Mouse (Mus musculus) forebrain, embryonic 13.5 days (tissue): Measurements from ENCODE around the gene Ankar. TPM values are rescaled to one million over a fixed set of nuclear protein-coding genes. Genes with fewer than 3 reads are reported as not detected.
A peak's percentile ranks its signal among the peaks of the same experiment; 100 is the strongest.

Experiments
- ATAC-seq: fragments of 200-750 bp; cut with Nextera tagmentation; 2 replicates; pipeline ENCODE4 v1.8.0; 2017
- H3K27ac ChIP-seq: fragments of 300-500 bp; sonication (generic); 2 replicates; pipeline ENCODE4 v1.5.1; 2015; ENCODE audit warnings: inconsistent platforms, mild to moderate bottlenecking, moderate library complexity
- H3K27me3 ChIP-seq: fragments of 300-500 bp; sonication (generic); 2 replicates; pipeline ENCODE4 v1.6.1; 2015; ENCODE audit warnings: mild to moderate bottlenecking, inconsistent platforms
- H3K36me3 ChIP-seq: fragments of 300-500 bp; sonication (generic); 2 replicates; pipeline ENCODE4 v1.6.1; 2015; ENCODE audit warnings: mild to moderate bottlenecking, inconsistent platforms; ENCODE audit not compliant: poor library complexity, severe bottlenecking
- H3K4me1 ChIP-seq: fragments of 300-500 bp; sonication (generic); 2 replicates; pipeline ENCODE4 v1.6.1; 2015; ENCODE audit warnings: inconsistent platforms
- H3K4me2 ChIP-seq: fragments of 300-500 bp; sonication (generic); 2 replicates; pipeline ENCODE4 v1.6.1; 2015; ENCODE audit warnings: inconsistent platforms, mild to moderate bottlenecking, moderate library complexity
- H3K4me3 ChIP-seq: fragments of 300-500 bp; sonication (generic); 2 replicates; pipeline ENCODE4 v1.5.1; 2015; ENCODE audit warnings: mild to moderate bottlenecking, inconsistent platforms
- H3K9ac ChIP-seq: fragments of 300-500 bp; sonication (generic); 2 replicates; pipeline ENCODE4 v1.6.1; 2015; ENCODE audit warnings: mild to moderate bottlenecking, inconsistent platforms
- H3K9me3 ChIP-seq: fragments of 300-500 bp; sonication (generic); replicated peaks from 2 replicates; pipeline ENCODE4 v1.6.1; 2016; ENCODE audit warnings: inconsistent platforms
- WGBS: fragments of 180-500 bp; shearing (Covaris S2); methylation state at CpG from one replicate; pipeline ENCODE4 v1.1.7; 2015; 5-methylcytosine and 5-hydroxymethylcytosine counted together
- polyA plus RNA-seq: library from polyadenylated mRNA; unstranded; fragments of >200 nt; fragmentation: Nextera tagmentation; extraction: Ambion mirVana; gene quantifications from 2 replicates; pipeline ENCODE4 v1.2.1, GENCODE M21; 2015

Gene Ankar
- not detected in 2 replicates for polyA plus RNA-seq

GRCm38 (mm10) chr1:72700479-72700878 lies at the start of gene Ankar:
Ankar (minus strand) TSS chr1:72700579.
- ATAC-seq, result no peak
- Histone ChIP-seq H3K4me3 (no peak within 1 kb of the TSS), H3K9me3 (no peaks in the 10 kb centered on the region), H3K27me3 (no peaks in the 10 kb centered on the region), H3K4me2 (no peak within 1 kb of the TSS), H3K9ac (no peak within 1 kb of the TSS), H3K36me3 (no peaks in the 10 kb centered on the region), H3K27ac (no peak within 1 kb of the TSS), H3K4me1 (no peaks in the 10 kb centered on the region)
- WGBS, result 82% methylated on average over 11 of the region's 11 CpGs

GRCm38 (mm10) chr1:72746382-72746781 lies 46.0 kb upstream of the Ankar start:
- no peak overlapping the region for H3K27ac ChIP-seq
- peak; percentile 75; the same call in 1 of the 2 replicates for ATAC-seq
- 71% methylated on average over 7 of the region's 7 CpGs for WGBS

GRCm38 (mm10) chr1:72744816-72745506 lies 44.6 kb upstream of the Ankar start:
- H3K9me3 ChIP-seq, result no peaks in the 10 kb centered on the region
- no peak overlapping the region for H3K9ac ChIP-seq
- no peak overlapping the region for H3K4me3 ChIP-seq
- 89% methylated on average over 8 of the region's 8 CpGs for WGBS
- no peak overlapping the region for H3K4me2 ChIP-seq
- no peaks in the 10 kb centered on the region for H3K36me3 ChIP-seq
- peaks cover 2% of the 10 kb centered on the region; the same call in 1 of the 2 replicates for H3K4me1 ChIP-seq
- no peak overlapping the region for H3K27ac ChIP-seq
- H3K27me3 ChIP-seq, result no peaks in the 10 kb centered on the region
- no peak for ATAC-seq

More at GRCm38 (mm10) chr1:72746382-72746781, 46.0 kb upstream of the Ankar start:
- Histone ChIP-seq H3K27me3 (no peaks in the 10 kb centered on the region), H3K36me3 (no peaks in the 10 kb centered on the region), H3K4me1 (no peaks in the 10 kb centered on the region), H3K9me3 (no peaks in the 10 kb centered on the region), H3K9ac (no peak overlapping the region), H3K4me2 (no peak overlapping the region), H3K4me3 (no peak overlapping the region)

GRCm38 (mm10) chr1:72741406-72741805 lies 41.0 kb upstream of the Ankar start:
- no peak overlapping the region for H3K4me3 ChIP-seq
- H3K27me3 ChIP-seq, result no peaks in the 10 kb centered on the region
- H3K4me1 ChIP-seq, result peaks cover 16% of the 10 kb centered on the region
- H3K9ac ChIP-seq, result no peak overlapping the region
- ATAC-seq, result no peak
- no peak overlapping the region for H3K4me2 ChIP-seq
- H3K36me3 ChIP-seq, result no peaks in the 10 kb centered on the region
- 90% methylated on average over 5 of the region's 5 CpGs for WGBS
- H3K9me3 ChIP-seq, result no peaks in the 10 kb centered on the region
- H3K27ac ChIP-seq, result no peak overlapping the region

GRCm38 (mm10) chr1:72739681-72740063 lies 39.3 kb upstream of the Ankar start:
- no peak overlapping the region for H3K4me2 ChIP-seq
- no peaks in the 10 kb centered on the region for H3K27me3 ChIP-seq
- no peak overlapping the region for H3K4me3 ChIP-seq
- peaks cover 16% of the 10 kb centered on the region for H3K4me1 ChIP-seq
- WGBS, result 21% methylated on average over 10 of the region's 10 CpGs
- H3K9ac ChIP-seq, result 0 out of 2 replicates have a peak overlapping the region, but pooled peaks have one; percentile 16
- no peaks in the 10 kb centered on the region for H3K36me3 ChIP-seq
- H3K27ac ChIP-seq, result peak overlapping the region; percentile 75
- ATAC-seq, result peak; percentile 73
- H3K9me3 ChIP-seq, result no peaks in the 10 kb centered on the region

- Histone ChIP-seq H3K4me1 (peaks cover 16% of the 10 kb centered on the region), H3K9me3 (no peaks in the 10 kb centered on the region), H3K9ac (0 out of 2 replicates have a peak overlapping the region, but pooled peaks have one; percentile 16), H3K27me3 (no peaks in the 10 kb centered on the region), H3K36me3 (no peaks in the 10 kb centered on the region), H3K4me3 (no peak overlapping the region), H3K27ac (peak overlapping the region; percentile 75), H3K4me2 (no peak overlapping the region)
- 53% methylated on average over 15 of the region's 15 CpGs for WGBS
- peak; percentile 71 for ATAC-seq
Observed at GRCm38 (mm10) chr1:72738946-72739680, 38.7 kb upstream of the Ankar start.

GRCm38 (mm10) chr1:72736397-72737125 lies 36.2 kb upstream of the Ankar start:
- no peaks in the 10 kb centered on the region for H3K36me3 ChIP-seq
- no peak for ATAC-seq
- H3K27me3 ChIP-seq, result no peaks in the 10 kb centered on the region
- H3K9ac ChIP-seq, result no peak overlapping the region
- no peaks in the 10 kb centered on the region for H3K9me3 ChIP-seq
- peaks cover 16% of the 10 kb centered on the region for H3K4me1 ChIP-seq
- H3K4me3 ChIP-seq, result no peak overlapping the region
- no peak overlapping the region for H3K27ac ChIP-seq
- WGBS, result 73% methylated on average over 13 of the region's 13 CpGs
- H3K4me2 ChIP-seq, result no peak overlapping the region

GRCm38 (mm10) chr1:72733191-72733691 lies 32.9 kb upstream of the Ankar start:
- H3K27me3 ChIP-seq, result no peaks in the 10 kb centered on the region
- no peak overlapping the region for H3K9ac ChIP-seq
- H3K4me1 ChIP-seq, result no peaks in the 10 kb centered on the region
- no peaks in the 10 kb centered on the region for H3K9me3 ChIP-seq
- no peak overlapping the region for H3K27ac ChIP-seq
- no peak overlapping the region for H3K4me2 ChIP-seq
- no peak for ATAC-seq
- WGBS, result 76% methylated on average over 9 of the region's 9 CpGs
- H3K4me3 ChIP-seq, result no peak overlapping the region
- no peaks in the 10 kb centered on the region for H3K36me3 ChIP-seq

GRCm38 (mm10) chr1:72730126-72730525 lies 29.7 kb upstream of the Ankar start:
- 84% methylated on average over 10 of the region's 10 CpGs for WGBS
- Histone ChIP-seq H3K9ac (no peak overlapping the region), H3K4me2 (no peak overlapping the region), H3K36me3 (no peaks in the 10 kb centered on the region), H3K9me3 (no peaks in the 10 kb centered on the region), H3K4me1 (no peaks in the 10 kb centered on the region), H3K4me3 (no peak overlapping the region), H3K27ac (no peak overlapping the region), H3K27me3 (no peaks in the 10 kb centered on the region)
- ATAC-seq, result no peak

GRCm38 (mm10) chr1:72728781-72729180 lies 28.4 kb upstream of the Ankar start:
- no peaks in the 10 kb centered on the region for H3K36me3 ChIP-seq
- 97% methylated on average over 4 of the region's 4 CpGs for WGBS
- H3K4me3 ChIP-seq, result no peak overlapping the region
- no peak overlapping the region for H3K9ac ChIP-seq
- H3K4me1 ChIP-seq, result no peaks in the 10 kb centered on the region
- H3K4me2 ChIP-seq, result no peak overlapping the region
- no peaks in the 10 kb centered on the region for H3K9me3 ChIP-seq
- no peaks in the 10 kb centered on the region for H3K27me3 ChIP-seq
- H3K27ac ChIP-seq, result no peak overlapping the region
- ATAC-seq, result no peak

- ATAC-seq, result no peak
- Histone ChIP-seq H3K4me1 (no peaks in the 10 kb centered on the region), H3K4me2 (no peak overlapping the region), H3K9ac (no peak overlapping the region), H3K27ac (no peak overlapping the region), H3K9me3 (no peaks in the 10 kb centered on the region), H3K36me3 (peaks cover 3% of the 10 kb centered on the region), H3K4me3 (no peak overlapping the region), H3K27me3 (no peaks in the 10 kb centered on the region)
- 96% methylated on average over 13 of the region's 13 CpGs for WGBS
Observed at GRCm38 (mm10) chr1:72725941-72726340, 25.6 kb upstream of the Ankar start.

GRCm38 (mm10) chr1:72724354-72724753 lies 24.0 kb upstream of the Ankar start:
- no peak overlapping the region for H3K27ac ChIP-seq
- no peak overlapping the region for H3K4me2 ChIP-seq
- peaks cover 7% of the 10 kb centered on the region for H3K36me3 ChIP-seq
- H3K4me3 ChIP-seq, result no peak overlapping the region
- H3K27me3 ChIP-seq, result no peaks in the 10 kb centered on the region
- no peak for ATAC-seq
- no peaks in the 10 kb centered on the region for H3K4me1 ChIP-seq
- WGBS, result 95% methylated on average over 2 of the region's 2 CpGs
- H3K9me3 ChIP-seq, result no peaks in the 10 kb centered on the region
- H3K9ac ChIP-seq, result no peak overlapping the region
